Mouse (Mus musculus) left cerebral cortex, postnatal 4 days (tissue): Measurements from ENCODE around the gene 4931414P19Rik. TPM values are rescaled to one million over a fixed set of nuclear protein-coding genes. Genes with fewer than 3 reads are reported as not detected.
A peak's percentile ranks its signal among the peaks of the same experiment; 100 is the strongest.

Experiments
- DNase-seq: peaks from one replicate; pipeline ENCODE4 v3.0.0-alpha.2; 2022
- intact Hi-C: fragments of 180-260 bp; cut with DNase I; formaldehyde crosslinking; loops from one replicate; pipeline ENCODE4 v1.15.1; 2025
- total RNA-seq, 2 experiments: library from RNA; stranded (reverse); gene quantifications; 2 replicates each; pipeline ENCODE4 v1.2.3; 2021

4931414P19Rik gene
- total RNA-seq: 1 to 10 TPM; 3.2 to 4.4 TPM

DNA sequence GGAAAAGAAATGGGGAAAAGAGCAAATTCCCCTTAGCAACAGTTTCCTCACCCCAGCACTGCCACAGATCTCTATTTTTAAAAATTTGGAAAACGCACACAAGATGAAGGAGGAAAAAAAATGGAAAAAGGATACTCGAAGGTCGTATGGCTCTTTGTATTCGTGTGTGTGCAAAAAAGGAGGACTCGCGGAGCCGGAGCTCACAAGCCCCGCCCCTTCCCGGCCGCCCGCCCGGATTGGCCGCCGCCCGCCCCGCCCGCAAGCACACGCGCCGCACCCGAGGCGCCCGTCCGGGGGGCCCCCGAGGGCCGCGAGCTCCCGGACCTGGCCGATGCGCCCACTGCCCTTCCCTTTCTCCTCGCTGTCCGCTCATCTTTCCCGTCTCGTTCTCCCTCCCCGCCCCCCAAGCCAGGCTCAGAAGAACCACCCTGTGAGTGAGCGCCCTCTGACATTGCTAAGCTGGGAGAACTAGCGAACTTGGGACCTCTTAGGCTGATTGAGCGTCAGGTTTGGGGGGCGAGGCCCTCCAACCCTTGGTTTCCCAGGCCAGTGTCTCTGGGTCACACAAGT is at the start of gene 4931414P19Rik:
Gene 4931414P19Rik (minus strand): TSS at position 242 of the 570 bp plus-strand sequence.
- peak; percentile 78 for DNase-seq
- intact Hi-C loops: no loop called here

DNA sequence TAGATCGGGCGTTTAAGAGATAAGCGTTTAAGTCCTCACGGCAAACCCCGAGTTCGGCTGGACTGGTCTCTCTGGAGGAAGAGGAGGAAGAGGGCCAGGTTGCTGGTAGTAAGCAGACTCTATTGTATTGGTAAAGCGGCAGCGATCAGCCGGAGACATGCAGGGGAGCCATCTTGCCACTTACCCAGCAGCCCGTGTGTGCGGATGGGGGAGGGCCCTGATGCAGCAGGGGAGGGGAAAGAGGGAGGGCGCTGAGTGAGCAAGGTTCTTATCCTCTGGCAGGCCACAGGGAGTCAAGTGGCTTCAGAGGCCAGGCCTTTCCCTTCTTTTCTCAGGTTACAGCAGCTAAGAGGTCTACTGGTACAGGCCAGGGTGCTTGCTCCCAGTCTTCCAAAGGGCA is 47.7 kb upstream of the 4931414P19Rik start:
- intact Hi-C loops: no loop called here
- DNase-seq: peak; percentile 88

DNA sequence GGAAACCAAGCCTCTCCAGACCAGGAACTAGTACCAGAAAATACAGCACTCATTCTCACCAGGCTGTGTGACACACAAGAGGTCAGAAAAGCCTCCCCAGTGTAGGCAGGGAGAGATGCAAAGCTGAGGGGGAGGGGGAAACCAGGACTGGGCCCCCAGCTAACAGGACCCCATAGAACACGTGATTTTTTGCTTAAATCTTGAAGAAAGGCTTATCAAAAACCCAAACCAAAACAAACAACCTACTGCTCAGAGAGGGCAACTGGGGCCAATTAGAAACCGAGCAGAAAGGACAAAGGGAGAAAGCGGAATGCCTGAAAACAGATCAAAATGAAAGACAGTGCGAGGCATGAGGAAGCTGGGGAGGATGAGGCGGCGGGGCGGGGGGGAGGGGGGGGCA is 47.0 kb upstream of the 4931414P19Rik start:
- intact Hi-C loops: no loop called here
- no peak for DNase-seq

DNA sequence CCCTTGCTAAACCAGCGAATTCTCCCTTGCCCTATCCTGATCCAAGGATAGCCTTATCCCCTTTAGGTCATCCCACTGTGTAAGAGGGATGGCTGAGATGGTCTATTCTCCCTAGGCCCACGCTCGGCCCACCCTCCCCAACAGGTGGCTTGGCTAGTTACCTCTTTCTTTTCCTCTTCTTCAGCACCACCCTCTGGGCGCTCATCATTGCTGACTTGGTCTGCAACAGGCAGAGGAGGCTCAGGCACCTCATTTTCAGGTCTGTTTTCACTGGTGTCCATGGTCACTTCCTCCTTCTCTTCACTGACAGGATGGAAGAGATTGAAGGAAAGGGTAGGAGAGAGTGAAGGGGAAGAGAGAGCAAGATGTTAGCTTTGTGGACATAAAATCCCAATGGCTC is 45.8 kb upstream of the 4931414P19Rik start:
- intact Hi-C loops: no loop called here

DNA sequence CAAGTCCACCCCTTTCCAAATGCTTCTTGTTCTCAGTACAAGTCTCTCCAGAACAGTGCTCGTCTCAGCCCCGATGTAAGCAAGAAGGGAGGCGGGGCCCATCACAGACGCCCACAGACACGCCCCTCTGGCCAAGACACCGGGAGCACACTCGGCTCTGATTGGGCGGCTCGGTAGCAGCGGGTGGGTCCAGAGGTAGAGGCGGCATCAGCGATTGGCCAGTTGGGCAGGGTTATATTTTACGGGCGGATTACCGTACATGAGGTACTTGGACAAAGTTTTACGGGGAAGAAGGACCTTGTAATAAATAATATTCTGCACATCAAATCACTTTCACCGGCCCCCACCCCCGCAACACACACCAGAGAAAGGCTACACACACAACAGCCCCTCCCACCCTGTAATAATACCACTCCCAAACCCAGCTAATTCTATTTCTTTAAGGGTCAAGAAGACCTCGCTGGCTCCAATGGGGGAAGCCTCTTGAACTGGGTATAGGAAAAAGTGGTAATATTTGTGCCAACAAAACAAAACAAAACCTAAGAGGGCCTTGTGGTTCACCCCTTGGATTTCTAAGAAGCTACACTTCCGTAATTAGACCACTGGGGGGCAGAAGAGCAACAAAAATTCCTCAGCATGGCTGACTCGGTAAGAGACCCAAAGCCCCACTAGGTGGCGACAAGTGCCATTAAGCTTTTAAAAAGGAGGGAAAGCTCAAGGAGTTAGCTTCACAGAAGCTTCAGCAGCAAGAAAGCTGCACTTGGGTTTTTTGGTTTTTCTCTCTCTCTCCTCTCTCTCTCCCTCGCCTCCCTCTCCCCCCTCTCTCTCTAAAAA is 45.0 kb upstream of the 4931414P19Rik start:
- intact Hi-C loops: no loop called here
- peak; percentile 92 for DNase-seq

More for the DNA sequence above, 45.8 kb upstream of the 4931414P19Rik start:
- no peak for DNase-seq

DNA sequence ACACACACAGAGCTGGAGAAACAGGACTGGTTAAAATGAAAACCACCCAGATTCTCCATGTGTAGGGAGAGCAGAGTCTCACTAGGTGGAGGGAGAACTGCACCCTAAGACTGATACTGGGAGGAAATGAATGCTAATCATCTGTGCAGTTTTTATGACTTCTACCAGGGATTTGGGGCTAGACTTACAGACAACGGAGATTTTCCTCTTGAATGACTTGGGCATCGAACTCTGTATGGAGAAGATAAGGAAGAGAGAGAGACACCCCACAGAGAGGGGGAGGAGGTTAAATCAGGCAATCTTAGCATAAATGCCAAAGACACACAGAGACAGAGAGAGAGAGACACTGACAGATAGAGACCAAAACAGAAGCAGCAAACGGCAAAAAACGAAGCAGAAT is 42.1 kb upstream of the 4931414P19Rik start:
- DNase-seq: no peak
- intact Hi-C loops: loop anchor here (10.0 kb wide), 1 partner anchor 233 kb away; the partner anchor contains the start of gene Slc7a7

DNA sequence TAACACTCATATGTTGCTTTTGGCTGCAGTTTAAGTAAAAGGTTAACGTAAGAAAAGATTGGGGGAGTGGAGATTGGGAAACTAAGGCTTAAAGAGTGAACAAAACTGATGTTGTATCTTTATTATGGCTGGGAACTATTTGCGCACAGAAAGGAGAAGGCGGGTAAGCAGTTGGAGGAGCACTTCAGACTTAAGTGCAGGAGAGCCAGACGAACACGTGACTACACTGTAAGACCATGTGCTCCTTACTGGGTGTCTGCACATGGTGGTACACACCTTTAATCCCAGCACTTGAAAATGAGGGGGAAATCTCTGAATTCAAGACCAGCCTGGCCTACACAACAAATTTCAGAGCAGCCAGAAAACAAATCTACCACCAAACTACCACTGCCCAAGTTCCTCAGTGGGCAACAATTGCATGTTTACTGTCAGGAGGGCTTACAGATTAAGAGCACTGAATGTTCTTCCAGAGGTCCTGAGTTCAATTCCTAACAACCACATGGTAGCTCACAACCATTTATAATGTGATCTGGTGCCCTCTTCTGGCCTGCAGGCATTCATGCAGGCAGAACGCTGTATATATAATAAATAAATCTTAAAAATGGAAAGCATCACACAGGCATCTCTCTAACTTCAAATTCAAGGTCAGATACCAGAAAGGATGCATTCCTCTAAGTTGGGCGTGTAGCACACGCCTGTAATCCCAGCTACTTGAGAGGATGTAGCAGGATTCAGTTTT is 41.3 kb upstream of the 4931414P19Rik start:
- DNase-seq: no peak
- intact Hi-C loops: loop anchor here (10.0 kb wide), 1 partner anchor 232 kb away; the partner anchor contains the start of gene Slc7a7

DNA sequence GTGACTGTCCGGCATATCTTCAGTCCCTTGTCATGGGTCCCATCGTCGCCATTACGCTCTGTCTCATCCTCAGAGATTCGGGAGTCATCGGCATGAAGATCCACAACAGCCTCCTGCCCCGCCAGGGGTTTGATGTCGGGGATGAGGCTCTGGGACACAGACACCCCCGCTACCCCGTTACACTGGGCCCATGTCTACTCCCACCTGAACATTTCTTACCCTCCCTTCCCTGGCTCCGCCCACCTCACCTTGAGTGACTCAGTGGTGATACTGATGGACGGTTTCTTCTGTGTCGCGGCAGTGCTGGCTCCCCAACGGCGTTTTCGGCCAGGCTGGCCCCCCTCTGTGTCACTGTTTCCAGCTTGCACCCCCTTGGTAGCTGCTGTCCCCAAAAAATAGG is 40.7 kb upstream of the 4931414P19Rik start:
- DNase-seq: no peak
- intact Hi-C loops: loop anchor here (10.0 kb wide), 1 partner anchor 232 kb away; the partner anchor contains the start of gene Slc7a7

DNA sequence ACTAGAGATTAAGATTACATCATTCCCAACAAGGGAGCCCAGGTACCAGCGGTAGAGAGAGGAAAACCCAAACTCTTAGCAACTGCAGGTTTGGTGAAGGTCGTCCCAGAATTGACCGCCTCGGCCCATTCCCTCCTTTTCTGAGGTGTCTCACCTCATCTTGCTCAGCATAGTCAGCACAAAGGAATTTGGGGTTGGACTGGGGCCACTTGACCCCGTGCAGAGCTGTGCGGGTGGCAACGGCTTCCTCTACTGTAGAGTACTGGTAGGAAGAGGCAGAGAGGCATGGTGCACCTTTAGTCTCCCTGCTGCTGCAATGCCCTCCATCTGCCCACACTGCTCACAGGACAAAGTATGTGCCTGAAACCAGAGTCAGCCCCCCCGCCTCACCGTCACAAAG is 38.5 kb upstream of the 4931414P19Rik start:
- no peak for DNase-seq
- intact Hi-C loops: loop anchor here (5.0 to 10.0 kb wide), 4 partner anchors 77 to 582 kb away; partner anchors contain the start of gene Slc7a7

DNA sequence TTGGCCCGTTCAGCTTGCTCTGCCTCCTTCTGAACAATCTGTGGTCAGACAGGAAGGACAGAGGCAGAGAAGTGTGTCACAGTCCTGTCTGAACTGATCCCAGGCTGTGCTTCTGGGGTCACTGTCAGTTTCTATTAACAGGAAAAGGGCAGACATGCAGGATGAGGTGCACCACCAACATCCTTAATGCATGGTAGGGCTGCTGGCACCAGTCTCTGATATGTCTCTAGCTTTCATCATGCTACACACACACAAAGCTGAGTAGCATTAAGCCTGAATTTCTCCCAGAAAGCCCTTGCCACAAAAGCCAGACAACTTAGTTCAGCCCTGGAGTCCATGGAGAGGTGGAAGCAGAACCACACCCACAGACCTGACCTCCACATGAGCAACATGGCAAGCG is 37.2 kb upstream of the 4931414P19Rik start:
- intact Hi-C loops: loop anchor here (5.0 to 10.0 kb wide), 4 partner anchors 76 to 581 kb away; partner anchors contain the start of gene Slc7a7
- DNase-seq: no peak

DNA sequence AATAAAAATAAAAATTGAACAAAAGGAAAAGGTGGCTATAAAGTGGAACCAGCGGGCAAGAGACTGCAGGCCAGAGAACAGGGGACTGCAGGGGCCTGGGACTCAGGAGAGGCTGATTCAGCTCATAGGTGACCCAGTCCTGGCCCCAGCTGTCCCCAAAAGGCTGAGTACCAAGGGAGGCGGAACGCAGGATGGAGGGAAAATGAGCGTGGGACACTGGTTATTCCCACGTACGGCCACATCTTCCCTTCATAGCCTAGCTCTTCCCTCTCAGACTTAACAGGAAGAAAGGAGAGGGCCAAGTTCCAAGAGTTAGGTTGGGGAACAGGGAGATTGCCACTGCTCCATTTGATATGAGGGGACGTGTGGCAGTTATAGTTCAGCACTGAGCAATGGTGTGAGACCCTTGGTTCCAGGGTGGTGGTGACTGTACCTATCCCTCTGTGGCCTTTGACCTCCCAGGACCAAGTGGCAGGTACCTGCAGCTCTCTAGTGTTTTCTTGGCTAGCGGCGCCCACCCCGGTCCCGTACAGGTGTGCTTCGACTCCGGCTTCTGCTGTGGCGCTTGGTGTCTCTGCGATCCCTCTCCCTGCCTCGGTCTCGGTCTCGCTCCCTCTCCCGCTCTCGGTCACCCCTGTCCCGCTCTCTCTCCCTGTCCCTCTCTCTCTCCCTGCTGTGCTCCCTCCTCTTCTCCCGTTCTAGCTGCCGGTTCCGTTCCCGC is 36.6 kb upstream of the 4931414P19Rik start:
- intact Hi-C loops: loop anchor here (5.0 to 10.0 kb wide), 4 partner anchors 75 to 580 kb away; partner anchors contain the start of gene Slc7a7
- no peak for DNase-seq

DNA sequence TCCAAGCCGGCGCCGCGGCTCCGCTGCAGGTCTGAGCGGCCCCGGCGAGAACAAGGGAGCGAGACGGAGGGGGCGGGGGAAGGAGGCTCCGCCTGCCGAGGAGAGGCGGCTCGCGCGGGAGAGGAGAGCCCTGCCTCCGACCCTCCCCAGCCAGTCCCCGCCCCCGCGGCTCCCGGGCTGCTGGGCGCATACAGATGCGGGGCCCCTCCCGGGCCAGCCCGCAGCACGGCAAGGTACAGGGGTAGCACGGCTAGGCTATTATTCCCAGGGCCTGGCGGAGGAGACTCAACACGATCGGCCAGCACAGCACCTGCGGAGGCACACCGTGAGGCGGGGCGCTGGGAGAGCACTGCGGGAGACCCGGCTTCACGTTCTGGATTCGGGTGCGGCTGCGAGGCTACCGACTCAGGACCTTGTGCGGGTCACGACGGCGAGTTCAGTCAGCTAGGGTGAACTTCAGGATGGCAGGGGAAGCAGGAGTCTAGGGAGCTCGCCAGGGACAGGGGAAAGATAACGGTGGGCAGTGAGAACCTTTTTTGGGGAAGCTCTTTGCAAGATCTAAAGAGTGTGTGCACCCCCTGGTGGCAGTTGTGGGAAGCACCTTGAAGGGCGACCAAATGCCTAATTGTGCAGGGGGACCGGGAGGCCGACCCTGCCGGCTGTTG is 35.6 kb upstream of the 4931414P19Rik start, which contains the start of gene Cdh24:
Gene Cdh24 (minus strand): TSS at position 60 of the 665 bp plus-strand sequence.
- peak; percentile 94 for DNase-seq
- intact Hi-C loops: loop anchor here (5.0 to 10.0 kb wide), 4 partner anchors 74 to 579 kb away; partner anchors contain the start of gene Slc7a7

DNA sequence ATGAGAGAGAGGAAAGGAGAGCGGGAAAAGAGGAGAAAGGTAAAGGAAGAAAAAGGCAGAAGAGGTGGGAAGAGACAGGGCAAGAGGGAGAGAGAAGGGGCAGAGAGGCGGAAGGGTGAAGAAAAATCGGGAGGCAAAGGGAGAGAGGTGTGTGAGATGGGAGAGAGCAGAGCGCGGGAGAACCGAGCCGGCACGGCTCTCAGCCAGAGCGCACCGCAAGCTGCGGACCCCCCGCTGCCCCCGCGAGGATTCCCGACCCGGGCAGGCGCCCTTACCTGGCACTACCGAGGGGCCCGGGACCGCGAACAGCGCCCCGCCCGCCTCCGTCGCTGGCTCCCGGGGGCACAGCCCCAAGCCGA is 35.1 kb upstream of the 4931414P19Rik start, which contains the start of gene Gm17606:
Gene Gm17606 (plus strand): TSS at position 7 of the 359 bp plus-strand sequence.
- intact Hi-C loops: loop anchor here (5.0 to 10.0 kb wide), 4 partner anchors 74 to 579 kb away; partner anchors contain the start of gene Slc7a7
- DNase-seq: no peak

DNA sequence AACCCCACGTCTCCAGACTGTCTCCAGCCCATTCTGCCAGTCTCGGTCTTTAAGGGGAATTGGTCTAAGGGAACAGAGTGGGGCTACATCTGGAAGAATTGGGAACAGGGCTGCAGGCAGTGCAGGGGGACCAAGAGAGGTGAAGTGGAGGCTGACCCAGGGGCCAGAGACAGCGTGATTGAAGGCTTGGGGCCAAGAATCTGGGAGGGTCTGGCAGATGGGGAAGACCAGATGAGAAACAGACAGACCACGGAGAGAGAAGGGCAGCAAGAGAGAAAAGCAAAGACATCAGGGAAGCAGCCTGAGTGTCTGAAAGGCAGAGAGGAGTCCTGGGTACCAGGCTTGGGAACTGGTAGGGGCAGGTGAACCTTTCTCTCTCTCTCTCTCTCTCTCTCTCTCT is 34.3 kb upstream of the 4931414P19Rik start:
- DNase-seq: peak; percentile 42
- intact Hi-C loops: loop anchor here (5.0 to 10.0 kb wide), 4 partner anchors 73 to 578 kb away; partner anchors contain the start of gene Slc7a7

DNA sequence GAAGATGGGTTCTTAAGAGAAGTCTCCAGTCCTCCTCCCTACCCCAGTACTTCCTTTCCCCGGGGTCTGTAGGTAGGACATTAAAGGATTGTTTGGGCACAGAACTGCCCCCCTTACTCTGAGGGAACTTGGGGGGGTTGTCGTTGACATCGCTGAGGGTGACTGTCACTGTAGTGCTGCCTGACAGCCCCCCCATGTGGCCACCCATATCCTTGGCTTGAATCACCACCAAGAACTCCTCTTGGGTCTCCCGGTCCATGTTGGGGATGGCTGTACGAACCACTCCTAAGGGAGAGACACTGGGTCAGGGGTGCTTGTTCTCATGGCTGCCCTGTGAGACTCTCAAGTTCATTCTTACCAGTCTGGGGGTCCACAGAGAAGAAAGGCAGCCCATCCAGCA is 32.4 kb upstream of the 4931414P19Rik start:
- no peak for DNase-seq
- intact Hi-C loops: no loop called here

DNA sequence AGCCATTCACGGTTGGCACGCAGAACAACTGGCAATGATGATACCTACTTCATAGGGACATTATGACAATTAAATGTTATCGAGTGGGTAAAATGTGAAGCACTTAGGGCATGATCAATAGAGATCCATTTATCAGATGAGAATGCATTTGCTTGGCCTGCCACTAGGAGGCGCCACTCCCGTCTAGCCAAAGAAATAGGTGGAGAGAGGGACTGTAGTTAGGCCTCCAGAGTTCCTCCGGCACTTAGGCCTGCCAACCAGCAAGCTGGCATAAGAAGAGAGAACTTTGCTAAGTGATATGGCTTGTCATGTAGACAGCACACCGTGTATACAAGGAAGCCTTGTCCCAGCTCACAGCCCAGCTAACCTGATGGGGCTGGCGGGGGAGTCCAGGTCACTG is 31.2 kb upstream of the 4931414P19Rik start:
- intact Hi-C loops: no loop called here
- peak; percentile 62 for DNase-seq

DNA sequence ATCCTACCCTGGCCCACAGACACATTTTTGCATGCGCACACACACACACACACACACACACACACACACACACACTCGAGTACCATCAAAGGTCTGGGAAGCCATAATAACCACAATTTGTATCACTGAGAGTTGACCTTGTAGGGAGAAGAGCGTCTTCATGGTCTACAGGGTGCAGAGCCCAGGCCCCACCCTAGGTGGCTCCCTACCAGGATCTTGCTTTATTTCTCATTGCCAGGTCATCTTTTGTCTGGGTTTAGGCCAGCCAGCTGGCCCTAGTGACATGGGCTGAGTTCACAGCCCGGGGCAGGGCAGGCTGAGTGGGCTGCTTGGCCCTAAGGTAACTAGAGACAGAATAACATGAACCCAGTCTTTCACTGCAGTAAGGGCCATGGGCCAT is 28.4 kb upstream of the 4931414P19Rik start:
- intact Hi-C loops: no loop called here
- DNase-seq: no peak

DNA sequence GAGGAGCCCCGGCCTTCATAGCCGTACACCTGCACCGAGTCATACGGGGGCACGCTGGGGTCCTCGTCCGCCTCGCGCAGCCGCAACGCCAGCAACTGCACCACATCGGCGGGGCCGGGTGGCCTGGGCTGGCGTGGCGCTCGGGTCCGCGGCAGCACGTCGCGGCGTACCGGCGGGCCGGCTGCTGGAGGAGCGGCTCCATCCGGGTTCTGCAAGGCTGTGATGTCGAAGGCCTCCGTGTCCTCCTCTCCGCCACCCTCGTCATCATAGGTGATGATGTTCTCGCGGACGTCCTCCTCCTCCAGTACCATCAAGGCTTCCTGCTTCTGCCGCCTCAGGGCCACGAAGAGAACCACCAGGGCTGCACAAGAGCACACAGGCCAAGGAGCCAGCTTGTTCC is 26.5 kb upstream of the 4931414P19Rik start:
- no peak for DNase-seq
- intact Hi-C loops: no loop called here

DNA sequence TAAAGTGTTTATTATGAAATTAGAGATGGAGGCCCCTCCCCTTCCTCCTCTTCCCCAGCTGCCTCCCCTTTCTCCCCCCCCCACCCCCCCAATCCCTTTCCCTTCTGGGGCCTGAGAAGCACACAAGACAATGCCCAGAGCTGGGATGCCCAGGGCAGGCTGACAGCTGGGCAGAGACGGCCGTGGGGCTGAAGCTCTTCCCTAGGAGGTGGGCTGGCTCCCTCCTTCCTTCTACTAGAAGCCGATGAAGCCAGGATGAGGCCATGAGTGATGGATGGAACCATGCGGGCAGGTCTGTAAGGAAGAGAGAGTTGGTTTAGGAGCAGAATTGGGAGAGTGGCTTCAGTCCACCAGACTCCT is 25.4 kb upstream of the 4931414P19Rik start:
- no peak for DNase-seq

More for the DNA sequence above, 25.4 kb upstream of the 4931414P19Rik start:
- intact Hi-C loops: no loop called here
